Mouse (Mus musculus) lung, embryonic 16.5 days (tissue): ENCODE results near the gene Serf2. TPM values are rescaled to one million over a fixed set of nuclear protein-coding genes. Genes with fewer than 3 reads are reported as not detected.
"Not testable (repeated sequence)": the region's sequence is repeated elsewhere in the genome, so short reads cannot be mapped to it uniquely, and the experiment has no call there.

Experiments
- ATAC-seq: fragments of 200-750 bp; cut with Nextera tagmentation; 2 replicates; pipeline ENCODE4 v1.8.0; 2017; ENCODE audit warnings: low read depth, mild to moderate bottlenecking, moderate library complexity
- H3K27ac ChIP-seq: fragments of 300-500 bp; sonication (generic); 2 replicates; pipeline ENCODE4 v1.5.1; 2014; ENCODE audit warnings: mild to moderate bottlenecking, control low read depth, low read length
- H3K27me3 ChIP-seq: fragments of 300-500 bp; sonication (generic); 2 replicates; pipeline ENCODE4 v1.6.1; 2014; ENCODE audit warnings: low read depth, low read length, mixed read lengths; ENCODE audit not compliant: control insufficient read depth, insufficient read depth
- H3K36me3 ChIP-seq: fragments of 300-500 bp; sonication (generic); 2 replicates; pipeline ENCODE4 v1.6.1; 2014; ENCODE audit warnings: low read length; ENCODE audit not compliant: control insufficient read depth, insufficient read depth
- H3K4me1 ChIP-seq: fragments of 300-500 bp; sonication (generic); replicated peaks from 2 replicates; pipeline ENCODE4 v1.6.1; 2014; ENCODE audit warnings: low read length, mixed read lengths; ENCODE audit not compliant: control insufficient read depth, insufficient read depth
- H3K4me2 ChIP-seq: fragments of 300-500 bp; sonication (generic); 2 replicates; pipeline ENCODE4 v1.6.1; 2014; ENCODE audit warnings: low read depth, low read length, control low read depth
- H3K4me3 ChIP-seq: fragments of 300-500 bp; sonication (generic); 2 replicates; pipeline ENCODE4 v1.5.1; 2014; ENCODE audit warnings: mild to moderate bottlenecking, low read length, control low read depth
- H3K9ac ChIP-seq: fragments of 300-500 bp; sonication (generic); 2 replicates; pipeline ENCODE4 v1.6.1; 2014; ENCODE audit warnings: low read length, control low read depth
- H3K9me3 ChIP-seq: fragments of 300-500 bp; sonication (generic); 2 replicates; pipeline ENCODE4 v1.6.1; 2016; ENCODE audit warnings: low read length; ENCODE audit not compliant: control insufficient read depth
- WGBS: fragments of 180-500 bp; shearing (Covaris S2); extraction: QIAGEN DNeasy Blood & Tissue Kit; methylation state at CpG from one replicate; pipeline ENCODE4 v1.1.7; 2014; 5-methylcytosine and 5-hydroxymethylcytosine counted together
- polyA plus RNA-seq: library from polyadenylated mRNA; unstranded; fragments of >200 nt; fragmentation: Nextera tagmentation; extraction: Ambion mirVana; gene quantifications from 2 replicates; pipeline ENCODE4 v1.2.1, GENCODE M21; 2015

Serf2 gene
- polyA plus RNA-seq, 1 experiment from 2014 or later, result 509 TPM

DNA sequence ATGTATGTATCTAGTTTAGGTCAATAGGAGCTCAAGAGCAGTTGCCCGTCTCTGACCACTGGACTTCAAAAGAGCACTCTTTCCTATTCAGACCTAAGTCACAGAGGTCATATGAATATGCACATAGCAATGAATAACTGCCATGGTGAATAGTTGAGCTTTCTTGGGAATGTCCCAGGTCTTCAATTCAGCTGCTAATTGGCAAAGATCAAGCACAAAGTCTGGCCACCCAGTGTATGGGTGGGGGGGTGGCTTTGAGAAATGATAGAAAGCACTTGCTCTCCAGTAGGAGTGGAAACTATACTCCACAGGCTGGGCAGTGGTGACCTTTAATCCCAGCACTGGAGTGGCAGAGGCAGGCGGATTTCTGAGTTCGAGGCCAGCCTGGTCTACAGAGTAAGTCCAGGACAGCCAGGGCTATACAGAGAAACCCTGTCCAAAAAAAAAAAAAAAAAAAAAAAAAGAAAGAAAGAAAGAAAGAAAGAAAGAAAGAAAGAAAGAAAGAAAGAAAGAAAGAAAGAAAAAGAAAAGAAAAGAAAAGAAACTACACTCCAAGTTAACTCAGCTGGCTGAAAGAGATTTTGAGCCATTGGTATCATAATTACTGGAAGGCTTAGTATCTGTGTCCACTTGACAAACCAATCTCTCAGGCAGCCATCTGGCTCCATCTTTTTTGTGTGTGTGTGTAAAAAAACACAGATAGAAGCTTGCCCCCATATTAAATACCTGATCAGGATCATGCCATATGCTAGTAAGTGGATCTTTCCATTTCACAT, 28.7 kb downstream of the Serf2 start:
- H3K4me1 ChIP-seq, result no peaks in the 10 kb centered on the region
- no peaks in the 10 kb centered on the region for H3K27me3 ChIP-seq
- no peak overlapping the region for H3K27ac ChIP-seq
- WGBS, result 85% methylated on average over 3 of the region's 3 CpGs
- no peak overlapping the region for H3K4me2 ChIP-seq
- ATAC-seq, result no peak
- H3K36me3 ChIP-seq, result no peaks in the 10 kb centered on the region
- H3K9me3 ChIP-seq, result no peaks in the 10 kb centered on the region
- H3K4me3 ChIP-seq, result no peak overlapping the region
- H3K9ac ChIP-seq, result no peak overlapping the region

DNA sequence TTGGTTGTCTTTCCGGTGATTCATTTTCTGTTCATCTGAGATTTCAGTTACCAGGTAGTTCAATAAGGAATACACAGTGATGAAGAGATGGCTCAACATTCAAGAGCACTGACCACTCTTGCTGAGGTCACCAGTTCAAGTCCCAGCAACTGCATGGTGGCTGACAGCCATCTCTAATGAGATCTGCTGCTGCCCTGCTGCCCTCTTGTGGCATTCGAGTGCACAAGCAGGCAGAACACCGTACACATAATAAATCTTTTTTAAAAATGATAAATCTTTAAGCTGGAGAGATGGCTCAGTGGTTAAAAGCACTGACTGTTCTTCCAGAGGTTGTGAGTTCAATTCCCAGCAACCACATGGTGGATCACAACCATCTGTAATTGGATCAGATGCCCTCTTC, 31.5 kb downstream of the Serf2 start:
- no peak overlapping the region for H3K4me3 ChIP-seq
- H3K4me2 ChIP-seq, result no peak overlapping the region
- no peaks in the 10 kb centered on the region for H3K27me3 ChIP-seq
- ATAC-seq, result no peak
- H3K27ac ChIP-seq, result no peak overlapping the region
- no peaks in the 10 kb centered on the region for H3K36me3 ChIP-seq
- H3K9me3 ChIP-seq, result no peaks in the 10 kb centered on the region
- H3K9ac ChIP-seq, result no peak overlapping the region
- 53% methylated on average over 3 of the region's 3 CpGs for WGBS
- no peaks in the 10 kb centered on the region for H3K4me1 ChIP-seq

DNA sequence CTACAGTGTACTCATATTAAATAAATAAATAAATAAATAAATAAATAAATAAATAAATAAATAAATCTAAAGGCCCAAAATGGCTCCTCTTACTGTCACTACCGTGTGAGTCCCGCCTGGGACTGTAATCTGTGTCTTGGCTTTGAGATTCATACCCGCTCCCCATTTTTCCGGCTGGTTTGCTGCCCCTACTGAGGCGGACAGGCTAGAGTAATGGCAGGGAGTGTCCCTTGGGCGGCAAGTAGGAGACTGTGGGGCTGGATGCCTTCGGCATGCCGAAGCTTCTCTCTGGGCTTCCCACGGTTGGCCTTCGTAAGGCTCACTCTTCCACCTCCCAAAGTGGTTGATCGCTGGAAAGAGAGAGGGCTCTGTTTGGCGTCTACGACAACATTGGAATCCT, 31.9 kb downstream of the Serf2 start:
- H3K4me1 ChIP-seq, H3K27ac ChIP-seq, H3K9ac ChIP-seq, H3K4me3 ChIP-seq, H3K4me2 ChIP-seq, H3K36me3 ChIP-seq, H3K27me3 ChIP-seq, H3K9me3 ChIP-seq, ATAC-seq: not testable (repeated sequence)
- WGBS, result 80% methylated on average over 13 of the region's 13 CpGs

DNA sequence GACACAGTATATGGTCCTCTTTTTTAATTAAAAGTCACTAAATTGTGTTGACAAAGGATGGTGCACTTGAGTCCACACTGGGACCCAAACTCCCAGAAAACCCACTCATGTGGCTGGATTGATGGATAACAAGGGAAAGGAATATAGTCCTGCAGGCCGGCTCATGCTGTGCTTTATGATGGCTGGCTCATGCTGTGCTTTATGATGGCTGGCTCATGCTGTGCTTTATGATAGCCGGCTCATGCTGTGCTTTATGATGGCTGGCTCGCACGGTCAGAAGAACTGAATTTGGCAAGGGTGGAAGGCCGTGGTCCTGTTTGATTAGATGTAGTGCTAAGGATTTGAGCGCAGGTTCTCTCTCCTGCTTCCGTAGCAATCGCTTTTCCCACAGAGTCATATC, 34.6 kb downstream of the Serf2 start:
- Histone ChIP-seq H3K4me1 (no peaks in the 10 kb centered on the region), H3K9me3 (no peaks in the 10 kb centered on the region), H3K4me3 (no peak overlapping the region), H3K27ac (no peak overlapping the region), H3K9ac (no peak overlapping the region), H3K36me3 (no peaks in the 10 kb centered on the region), H3K27me3 (no peaks in the 10 kb centered on the region), H3K4me2 (no peak overlapping the region)
- no peak for ATAC-seq
- 74% methylated on average over 8 of the region's 8 CpGs for WGBS

DNA sequence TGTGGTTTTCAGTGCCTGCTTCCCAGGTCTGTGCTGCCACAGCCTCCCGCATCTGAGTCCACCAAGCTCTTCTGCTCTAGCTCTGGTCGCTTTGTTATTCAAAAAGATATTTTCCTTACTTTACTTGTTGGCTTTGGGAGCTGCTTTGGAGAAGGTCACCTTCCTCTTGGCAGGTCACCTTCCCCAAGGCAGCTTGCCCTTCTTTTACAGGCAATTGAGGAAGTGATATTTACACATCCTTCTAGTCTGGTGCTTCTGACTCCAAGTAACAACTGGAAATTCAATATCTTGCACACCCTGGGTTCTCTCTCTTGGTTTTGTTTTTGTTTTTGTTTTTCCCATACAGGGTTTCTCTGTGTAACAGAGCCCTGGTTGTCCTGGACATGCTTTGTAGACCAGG, 35.4 kb downstream of the Serf2 start:
- H3K4me1 ChIP-seq, ATAC-seq, H3K4me2 ChIP-seq, H3K9me3 ChIP-seq, H3K9ac ChIP-seq, H3K4me3 ChIP-seq, H3K27ac ChIP-seq, H3K36me3 ChIP-seq, H3K27me3 ChIP-seq: not testable (repeated sequence)
- WGBS, result 89% methylated on average over 1 of the region's 2 CpGs

DNA sequence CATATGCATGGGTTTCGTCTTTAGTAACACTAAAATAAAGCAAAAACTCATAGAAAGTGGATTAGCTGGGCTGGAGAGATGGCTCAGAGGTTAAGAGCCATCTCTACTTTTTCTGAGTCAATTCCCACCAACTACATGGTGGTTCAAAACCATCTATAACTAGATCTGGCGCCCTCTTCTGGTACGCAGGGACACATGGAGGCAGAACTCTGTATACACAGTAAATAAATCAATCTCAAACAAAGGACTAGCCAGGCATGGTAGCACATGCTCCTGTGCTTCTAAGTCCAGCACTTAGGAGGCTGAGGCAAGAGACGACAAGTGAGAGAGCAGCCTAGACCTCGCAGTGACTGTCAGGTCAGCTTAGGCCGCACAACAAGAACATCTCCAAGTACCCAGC, 52.6 kb downstream of the Serf2 start:
- H3K9me3 ChIP-seq, ATAC-seq, H3K36me3 ChIP-seq, H3K4me1 ChIP-seq, H3K9ac ChIP-seq, H3K27ac ChIP-seq, H3K27me3 ChIP-seq, H3K4me3 ChIP-seq, H3K4me2 ChIP-seq: not testable (repeated sequence)
- 76% methylated on average over 2 of the region's 6 CpGs for WGBS

DNA sequence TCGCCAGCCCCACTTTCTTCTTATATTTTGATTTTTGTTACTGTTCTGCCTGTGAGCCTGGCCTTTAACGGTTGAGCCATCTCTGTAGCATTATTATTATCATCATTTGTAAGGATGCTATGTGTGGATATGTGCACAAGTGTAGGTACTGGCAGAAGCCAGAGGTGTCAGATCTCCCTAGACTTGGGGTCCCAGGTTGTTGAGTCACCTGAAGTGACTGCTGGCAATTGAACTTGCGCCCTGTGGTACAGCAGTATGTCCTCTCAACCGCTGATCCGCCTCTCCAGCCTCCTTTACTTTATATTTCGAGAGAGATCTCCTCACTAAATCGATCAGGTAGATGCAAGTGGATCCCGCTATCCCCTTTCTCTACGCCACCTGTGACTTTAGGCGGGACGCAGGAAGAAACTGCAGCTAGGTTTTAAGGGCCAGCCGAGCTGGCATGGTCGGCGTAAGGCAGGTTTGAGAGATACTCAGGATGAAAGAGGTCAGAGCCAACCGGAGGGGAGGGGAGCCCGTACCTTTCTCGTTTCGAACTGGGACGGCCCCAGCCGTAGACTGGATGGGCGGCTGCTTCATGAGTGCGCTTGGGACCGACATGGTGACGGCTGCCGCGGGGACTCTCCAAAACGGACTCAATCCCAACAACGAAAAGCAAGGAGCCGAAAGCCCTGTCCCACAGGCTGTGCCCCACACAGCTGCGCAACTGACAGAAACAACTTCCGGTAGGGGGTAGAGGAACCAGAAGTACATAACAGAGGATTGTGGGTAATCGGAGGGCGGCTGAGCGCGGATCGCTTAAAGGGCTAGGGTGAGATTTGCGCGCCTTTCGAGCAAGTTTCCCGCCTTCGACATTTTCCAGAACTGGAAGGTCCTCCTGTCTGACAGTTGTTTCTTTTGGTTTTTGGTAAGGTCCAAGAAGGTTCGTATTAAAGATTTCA, 57.2 kb downstream of the Serf2 start, which contains the start of the genes Mfap1a and Wdr76:
TSS of gene Mfap1a (minus strand) at position 724 of the 941 bp plus-strand sequence.
TSS of gene Wdr76 (plus strand) at position 782 of the 941 bp plus-strand sequence.
- not testable (repeated sequence) for H3K9me3 ChIP-seq, H3K4me1 ChIP-seq, H3K36me3 ChIP-seq, H3K27me3 ChIP-seq
- H3K9ac ChIP-seq, result peak within 1 kb of the TSS; percentile 76
- peak within 1 kb of the TSS; percentile 66 for H3K4me3 ChIP-seq
- peak within 1 kb of the TSS; percentile 60 for H3K4me2 ChIP-seq
- H3K27ac ChIP-seq, result peak within 1 kb of the TSS; percentile 72
- WGBS, result 4% methylated on average over 37 of the region's 42 CpGs
- peak; percentile 96 for ATAC-seq

DNA sequence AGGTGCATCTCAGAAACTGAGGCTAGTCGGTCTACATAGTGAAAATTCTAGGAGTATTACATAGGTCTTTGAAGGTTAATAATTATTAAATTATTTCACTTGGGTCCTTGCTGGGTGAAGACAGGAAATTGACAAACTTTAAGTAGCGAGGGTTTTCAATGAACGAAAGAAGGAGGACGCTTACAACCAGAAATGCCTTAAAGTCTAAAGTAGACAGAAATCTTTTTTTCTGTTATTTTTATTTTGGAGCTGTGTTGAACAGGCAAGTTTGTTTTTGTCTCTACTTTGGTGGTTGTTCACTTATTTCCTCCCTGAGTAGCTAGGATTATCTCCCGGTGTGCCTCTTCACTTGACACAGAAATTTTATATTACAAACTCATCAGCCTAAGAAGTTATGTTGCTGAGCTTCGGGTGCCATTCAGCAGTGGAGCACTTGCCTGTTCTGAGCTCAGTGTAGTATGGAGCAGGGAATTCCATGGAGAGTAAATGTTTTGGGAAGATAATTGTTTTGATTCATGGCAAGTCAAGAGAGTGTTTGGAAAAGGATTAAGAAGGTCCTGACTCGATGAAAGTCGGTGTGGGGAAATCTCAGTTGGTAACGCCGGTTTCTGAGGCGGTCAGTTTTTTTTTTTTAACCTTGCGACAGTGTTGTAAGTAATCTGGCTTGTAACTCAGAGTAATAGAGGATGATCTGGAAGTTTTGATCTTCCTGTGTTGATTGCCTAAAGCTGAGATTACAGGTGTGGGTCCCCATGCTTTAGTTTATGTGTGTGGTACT, 58.4 kb downstream of the Serf2 start:
- WGBS, result 2% methylated on average over 12 of the region's 12 CpGs
- Histone ChIP-seq H3K27me3 (no peaks in the 10 kb centered on the region), H3K27ac (no peak overlapping the region), H3K9me3 (no peaks in the 10 kb centered on the region), H3K4me1 (peaks cover 3% of the 10 kb centered on the region), H3K4me3 (peak overlapping the region; percentile 66), H3K4me2 (peak overlapping the region; percentile 60), H3K9ac (peak overlapping the region; percentile 76), H3K36me3 (peaks cover 5% of the 10 kb centered on the region; the same call in 1 of the 2 replicates)
- no peak for ATAC-seq
